Mouse (Mus musculus) myocyte (in vitro differentiated cells): Measurements from ENCODE around the gene Olfr25. TPM values are rescaled to one million over a fixed set of nuclear protein-coding genes. Genes with fewer than 3 reads are reported as not detected.

Experiments
- H3K27me3 ChIP-seq: one replicate; pipeline ENCODE4 v1.6.1; 2011; ENCODE audit not compliant: control insufficient read depth, insufficient read depth, insufficient read length
- H3K36me3 ChIP-seq: one replicate; pipeline ENCODE4 v1.6.1; 2011; ENCODE audit not compliant: control insufficient read depth, insufficient read depth
- H3K4me2 ChIP-seq: one replicate; pipeline ENCODE4 v1.6.1; 2011; ENCODE audit warnings: low read depth, control low read depth
- H3K4me3 ChIP-seq: one replicate; pipeline ENCODE4 v1.5.1; 2011; ENCODE audit warnings: mild to moderate bottlenecking, control low read depth, moderate library complexity
- H3K79me2 ChIP-seq: one replicate; pipeline ENCODE4 v1.6.1; 2011; ENCODE audit not compliant: control insufficient read depth, insufficient read depth
- H3ac ChIP-seq: one replicate; pipeline ENCODE4 v1.6.1; 2011; ENCODE audit not compliant: control insufficient read depth, insufficient read length
- CEBPB ChIP-seq: IDR thresholded peaks from 2 replicates; pipeline ENCODE4 v1.6.1; 2011; ENCODE audit warnings: mild to moderate bottlenecking, moderate library complexity; ENCODE audit not compliant: poor library complexity, insufficient read depth, severe bottlenecking
- E2F4 ChIP-seq: IDR thresholded peaks from one replicate; pipeline ENCODE4 v1.6.1; 2011; ENCODE audit warnings: mild to moderate bottlenecking, control low read depth, moderate library complexity; ENCODE audit not compliant: insufficient read depth
- MAX ChIP-seq: IDR thresholded peaks from one replicate; pipeline ENCODE4 v1.6.1; 2011; ENCODE audit warnings: low read depth, mild to moderate bottlenecking, control low read depth
- MYOD1 ChIP-seq, 3 experiments: IDR thresholded peaks; one replicate each; pipeline ENCODE4 v1.6.1; 2011; ENCODE audit warnings: control low read depth in 2 of 3, low read depth in 2 of 3, mild to moderate bottlenecking in 2 of 3, moderate library complexity in 1 of 3; ENCODE audit not compliant: insufficient read length in 2 of 3, control insufficient read depth in 1 of 3
- MYOG ChIP-seq, 3 experiments: IDR thresholded peaks; one replicate each; pipeline ENCODE4 v1.6.1; 2011; ENCODE audit warnings: control low read depth in 2 of 3, low read depth in 2 of 3, mild to moderate bottlenecking in 2 of 3; ENCODE audit not compliant: insufficient read length in 2 of 3, control insufficient read depth in 1 of 3, insufficient read depth in 1 of 3
- POLR2A ChIP-seq: IDR thresholded peaks from one replicate; pipeline ENCODE4 v1.6.1; 2011; ENCODE audit warnings: low read depth, mild to moderate bottlenecking, control low read depth, moderate library complexity; ENCODE audit not compliant: insufficient read length
- POLR2AphosphoS2 ChIP-seq: IDR thresholded peaks from one replicate; pipeline ENCODE4 v1.6.1; 2011; ENCODE audit warnings: low read depth, control low read depth; ENCODE audit not compliant: insufficient read length
- REST ChIP-seq: IDR thresholded peaks from one replicate; pipeline ENCODE4 v1.6.1; 2011; ENCODE audit warnings: mild to moderate bottlenecking, control low read depth, moderate library complexity; ENCODE audit not compliant: insufficient read depth, insufficient read length
- SRF ChIP-seq: IDR thresholded peaks from one replicate; pipeline ENCODE4 v1.6.1; 2011; ENCODE audit warnings: low read depth; ENCODE audit not compliant: control insufficient read depth, insufficient read length
- TCF12 ChIP-seq: IDR thresholded peaks from one replicate; pipeline ENCODE4 v1.6.1; 2011; ENCODE audit warnings: mild to moderate bottlenecking, control low read depth; ENCODE audit not compliant: poor library complexity, insufficient read depth, severe bottlenecking
- TCF3 ChIP-seq: IDR thresholded peaks from one replicate; pipeline ENCODE4 v1.6.1; 2011; ENCODE audit warnings: low read depth, control low read depth; ENCODE audit not compliant: insufficient read length
- USF1 ChIP-seq: IDR thresholded peaks from one replicate; pipeline ENCODE4 v1.6.1; 2011; ENCODE audit warnings: low read depth, mild to moderate bottlenecking, control low read depth, moderate library complexity
- polyA plus RNA-seq: library from polyadenylated mRNA; unstranded; fragments of >200 nt; fragmentation: generic; extraction: Trizol; gene quantifications from one replicate; pipeline ENCODE4 v1.2.1, GENCODE M21; 2012; ENCODE audit warnings: missing spikeins

Olfr25 gene
- not detected for polyA plus RNA-seq

GRCm38 (mm10) chr9:38328760-38329159 lies at the start of gene Olfr25:
Gene Olfr25 (plus strand): TSS chr9:38329060.
- no peaks in the 10 kb centered on the region for H3K79me2 ChIP-seq
- H3K4me3 ChIP-seq = no peak within 1 kb of the TSS
- no peak within 1 kb of the TSS for H3K4me2 ChIP-seq
- TF ChIP-seq REST = no peak
- TF ChIP-seq POLR2AphosphoS2 = no peak
- no peak for TF ChIP-seq TCF12
- TF ChIP-seq SRF = no peak
- TF ChIP-seq MYOD1 (IDR thresholded peaks at IDR 0.05; ENCODE audit: control insufficient read depth in 1 of 3, insufficient read length in 2 of 3, low read depth in 2 of 3) = no peak
- no peak for TF ChIP-seq TCF3
- TF ChIP-seq CEBPB = no peak
- TF ChIP-seq MYOG (IDR thresholded peaks at IDR 0.05; ENCODE audit: control insufficient read depth in 1 of 3, insufficient read depth in 1 of 3, insufficient read length in 2 of 3, low read depth in 2 of 3) = no peak
- TF ChIP-seq E2F4 = no peak
- no peak for TF ChIP-seq MAX
- TF ChIP-seq POLR2A = no peak
- no peak for TF ChIP-seq USF1
- no peaks in the 10 kb centered on the region for H3K36me3 ChIP-seq
- H3ac ChIP-seq = no peak within 1 kb of the TSS
- no peaks in the 10 kb centered on the region for H3K27me3 ChIP-seq

GRCm38 (mm10) chr9:38290807-38291206 lies 38.1 kb upstream of the Olfr25 start, which contains the start of gene Olfr896-ps1:
Gene Olfr896-ps1 (plus strand): TSS chr9:38291107.
- no peak within 1 kb of the TSS for H3K4me3 ChIP-seq
- no peaks in the 10 kb centered on the region for H3K79me2 ChIP-seq
- H3K4me2 ChIP-seq = no peak within 1 kb of the TSS
- H3ac ChIP-seq = no peak within 1 kb of the TSS
- H3K27me3 ChIP-seq = no peaks in the 10 kb centered on the region
- TF ChIP-seq CEBPB = no peak
- TF ChIP-seq MAX = no peak
- no peak for TF ChIP-seq TCF3
- TF ChIP-seq E2F4 = no peak
- TF ChIP-seq REST = no peak
- TF ChIP-seq USF1 = no peak
- no peak for TF ChIP-seq POLR2AphosphoS2
- no peak for TF ChIP-seq SRF
- TF ChIP-seq MYOG (IDR thresholded peaks at IDR 0.05; ENCODE audit: control insufficient read depth in 1 of 3, insufficient read depth in 1 of 3, insufficient read length in 2 of 3, low read depth in 2 of 3) = no peak
- no peak for TF ChIP-seq POLR2A
- TF ChIP-seq TCF12 = no peak
- TF ChIP-seq MYOD1 (IDR thresholded peaks at IDR 0.05; ENCODE audit: control insufficient read depth in 1 of 3, insufficient read length in 2 of 3, low read depth in 2 of 3) = no peak
- H3K36me3 ChIP-seq = no peaks in the 10 kb centered on the region

- Histone ChIP-seq H3K4me3 (no peak within 1 kb of the TSS), H3K79me2 (no peaks in the 10 kb centered on the region), H3ac (no peak within 1 kb of the TSS), H3K36me3 (no peaks in the 10 kb centered on the region), H3K4me2 (no peak within 1 kb of the TSS), H3K27me3 (no peaks in the 10 kb centered on the region)
- no peak for TF ChIP-seq REST
- TF ChIP-seq USF1 = no peak
- TF ChIP-seq CEBPB = no peak
- TF ChIP-seq MYOD1 (IDR thresholded peaks at IDR 0.05; ENCODE audit: control insufficient read depth in 1 of 3, insufficient read length in 2 of 3, low read depth in 2 of 3) = no peak
- no peak for TF ChIP-seq MYOG (IDR thresholded peaks at IDR 0.05; ENCODE audit: control insufficient read depth in 1 of 3, insufficient read depth in 1 of 3, insufficient read length in 2 of 3, low read depth in 2 of 3)
- no peak for TF ChIP-seq TCF12
- TF ChIP-seq SRF = no peak
- no peak for TF ChIP-seq E2F4
- no peak for TF ChIP-seq MAX
- no peak for TF ChIP-seq POLR2AphosphoS2
- no peak for TF ChIP-seq TCF3
- TF ChIP-seq POLR2A = no peak
These were observed 19.3 kb downstream of the Olfr25 start, which contains the start of gene Olfr898 for GRCm38 (mm10) chr9:38348111-38348510. Gene Olfr898 (plus strand): TSS chr9:38348411.

GRCm38 (mm10) chr9:38366596-38366995 lies 37.7 kb downstream of the Olfr25 start, which contains the start of gene Olfr250:
Gene Olfr250 (plus strand): TSS chr9:38366896.
- TF ChIP-seq SRF (no peak), MYOD1 (IDR thresholded peaks at IDR 0.05; ENCODE audit: control insufficient read depth in 1 of 3, insufficient read length in 2 of 3, low read depth in 2 of 3) (no peak), REST (no peak), POLR2A (no peak), CEBPB (no peak), USF1 (no peak), MAX (no peak), POLR2AphosphoS2 (no peak), TCF12 (no peak), TCF3 (no peak), E2F4 (no peak), MYOG (IDR thresholded peaks at IDR 0.05; ENCODE audit: control insufficient read depth in 1 of 3, insufficient read depth in 1 of 3, insufficient read length in 2 of 3, low read depth in 2 of 3) (no peak)
- Histone ChIP-seq H3K27me3 (no peaks in the 10 kb centered on the region), H3K4me3 (no peak within 1 kb of the TSS), H3K36me3 (no peaks in the 10 kb centered on the region), H3K79me2 (no peaks in the 10 kb centered on the region), H3K4me2 (no peak within 1 kb of the TSS), H3ac (no peak within 1 kb of the TSS)
